Mouse (Mus musculus): ENCODE results near the gene Faah.

Faah gene

DNA sequence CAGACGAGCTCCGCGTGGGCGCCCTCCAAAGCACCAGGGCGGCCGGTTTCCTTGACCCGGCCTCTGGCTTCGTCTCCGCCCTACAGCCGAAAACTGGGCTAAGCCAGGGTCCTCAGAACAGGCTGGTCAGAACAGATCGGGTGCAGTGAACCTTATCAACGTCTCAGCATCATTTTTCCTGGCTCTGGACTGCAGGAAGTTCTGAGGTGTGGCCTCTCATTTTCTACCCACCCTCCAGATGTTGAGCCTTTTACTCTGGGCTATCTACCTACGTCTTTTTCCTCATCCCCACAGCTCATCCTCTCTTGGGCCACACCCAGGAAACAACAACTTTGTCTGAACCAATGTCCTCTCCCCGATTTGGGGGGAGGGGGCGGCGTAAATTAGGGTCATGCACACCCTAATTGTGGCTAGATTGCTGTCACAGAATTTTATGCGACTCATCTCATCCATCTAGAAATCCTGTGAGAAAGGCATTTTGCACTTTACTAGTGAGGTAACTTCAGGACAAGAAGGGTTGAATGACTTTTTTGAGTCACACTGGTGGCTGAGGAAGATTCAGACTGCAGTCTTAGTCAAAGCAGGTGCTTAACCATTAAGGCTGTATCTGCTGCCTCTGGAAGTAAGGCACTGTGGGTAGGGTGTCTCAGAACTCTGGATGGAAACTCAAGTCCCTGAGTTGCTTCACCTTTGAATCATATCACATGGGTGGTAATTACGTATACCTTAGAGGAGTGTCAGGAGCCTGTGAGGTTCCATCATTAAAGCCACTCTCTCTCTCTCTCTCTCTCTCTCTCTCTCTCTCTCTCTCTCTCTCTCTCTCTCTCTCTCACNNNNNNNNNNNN lies at the start of gene Faah:
Gene Faah, minus strand, starts transcription at position 25 of the 845 bp plus-strand sequence.
- DNase-seq (ENCODE audit: low spot score), result no peak

DNA sequence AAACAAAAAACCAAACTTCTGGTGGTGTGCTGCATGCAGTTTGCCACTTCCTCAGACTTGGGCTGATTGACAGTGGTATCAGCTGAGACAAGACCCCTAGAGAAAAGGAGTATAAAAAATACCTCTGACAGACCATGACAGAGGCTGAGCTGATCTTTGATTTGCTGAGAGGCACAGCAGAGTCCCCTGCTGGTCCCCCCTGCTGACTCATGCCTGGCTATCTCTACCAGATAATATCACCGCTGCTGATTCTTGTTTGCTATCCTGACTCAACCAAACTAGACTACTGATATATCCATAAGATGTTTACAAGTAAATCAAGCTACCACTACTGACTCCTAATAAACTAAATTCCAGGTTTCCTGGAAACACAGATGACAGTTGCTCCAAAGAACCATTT lies 46.1 kb upstream of the Faah start:
- no peak for DNase-seq (ENCODE audit: low spot score)

DNA sequence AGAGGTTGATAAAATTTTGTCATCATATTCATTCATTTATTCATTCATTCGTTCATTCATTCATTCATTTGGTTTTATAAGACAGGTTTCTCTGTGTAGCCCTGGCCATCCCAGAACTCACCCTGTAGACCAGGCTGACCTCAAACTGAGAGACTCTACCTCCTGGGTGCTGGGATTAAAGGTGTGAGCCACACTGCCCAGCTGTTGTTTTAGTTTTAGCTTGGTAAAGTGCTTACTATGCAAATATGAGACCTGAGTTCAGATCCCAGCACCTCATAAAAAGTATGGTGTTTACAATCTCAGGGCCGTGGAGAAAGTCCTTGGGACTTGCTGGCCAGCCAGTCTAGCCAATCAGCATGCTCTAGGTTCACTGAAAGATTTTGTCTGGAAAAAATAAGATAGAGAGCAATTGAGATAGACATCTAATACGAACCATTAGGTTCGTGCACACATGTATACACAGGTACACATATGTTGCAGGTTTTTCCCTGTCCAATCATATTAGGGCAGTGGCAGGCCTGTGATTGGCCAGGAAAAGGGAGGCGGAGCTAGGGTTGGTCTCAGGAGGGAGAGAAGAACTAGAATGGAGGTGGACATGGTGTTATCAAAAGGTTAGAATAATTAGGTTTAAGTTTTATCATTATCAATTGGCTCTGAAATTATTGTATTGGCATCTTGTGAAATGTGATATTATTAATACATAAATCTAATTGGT lies 41.4 kb upstream of the Faah start:
- DNase-seq (ENCODE audit: low spot score), result no peak

DNA sequence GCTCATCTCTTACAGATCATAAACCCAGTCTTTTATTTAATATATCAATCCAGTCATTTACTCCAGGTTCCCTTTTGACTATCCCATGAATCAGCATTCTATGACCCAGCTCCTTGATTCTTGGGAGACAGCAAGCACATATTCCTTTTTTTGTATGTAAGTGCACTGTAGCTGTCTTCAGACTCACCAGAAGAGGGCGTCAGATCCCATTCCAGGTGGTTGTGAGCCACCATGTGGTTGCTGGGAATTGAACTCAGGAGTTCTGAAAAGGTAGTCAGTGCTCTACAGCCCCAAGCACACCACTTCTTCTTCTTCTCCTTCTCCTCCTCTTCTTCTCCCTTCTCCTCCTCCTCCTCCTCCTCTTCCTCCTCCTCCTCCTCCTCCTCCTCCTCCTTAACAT lies 39.8 kb upstream of the Faah start:
- DNase-seq (ENCODE audit: low spot score), result no peak

DNA sequence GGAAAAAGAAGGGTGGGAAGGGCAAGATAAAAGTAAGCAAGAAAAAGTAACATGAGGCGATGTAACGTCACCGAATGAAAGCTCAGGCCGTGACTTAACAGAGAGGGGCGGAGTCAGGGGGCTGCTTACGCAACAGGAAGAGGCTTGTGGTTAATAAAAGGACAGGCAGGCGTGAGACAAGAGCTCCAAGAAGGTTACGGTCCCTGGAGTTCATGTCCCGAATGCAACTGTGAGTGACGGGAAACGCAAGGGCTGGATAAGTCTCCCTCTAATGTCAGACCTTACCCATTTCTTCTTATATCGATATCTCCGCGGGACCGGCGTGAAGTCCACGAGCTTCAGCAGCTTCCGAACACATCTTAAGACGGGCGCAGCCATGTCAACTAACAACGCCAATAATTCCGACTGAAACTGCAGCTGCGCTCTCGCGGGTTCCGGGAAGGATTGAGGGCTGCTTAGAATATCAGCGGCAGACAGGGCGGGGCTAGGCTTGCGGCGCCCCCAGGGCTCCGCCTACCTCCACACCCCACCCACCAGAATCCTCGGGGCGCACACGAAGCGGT lies 35.8 kb upstream of the Faah start, which contains the start of gene Nsun4:
Gene Nsun4, minus strand, starts transcription at position 478 of the 563 bp plus-strand sequence.
- DNase-seq (ENCODE audit: low spot score), result peak; percentile 93

DNA sequence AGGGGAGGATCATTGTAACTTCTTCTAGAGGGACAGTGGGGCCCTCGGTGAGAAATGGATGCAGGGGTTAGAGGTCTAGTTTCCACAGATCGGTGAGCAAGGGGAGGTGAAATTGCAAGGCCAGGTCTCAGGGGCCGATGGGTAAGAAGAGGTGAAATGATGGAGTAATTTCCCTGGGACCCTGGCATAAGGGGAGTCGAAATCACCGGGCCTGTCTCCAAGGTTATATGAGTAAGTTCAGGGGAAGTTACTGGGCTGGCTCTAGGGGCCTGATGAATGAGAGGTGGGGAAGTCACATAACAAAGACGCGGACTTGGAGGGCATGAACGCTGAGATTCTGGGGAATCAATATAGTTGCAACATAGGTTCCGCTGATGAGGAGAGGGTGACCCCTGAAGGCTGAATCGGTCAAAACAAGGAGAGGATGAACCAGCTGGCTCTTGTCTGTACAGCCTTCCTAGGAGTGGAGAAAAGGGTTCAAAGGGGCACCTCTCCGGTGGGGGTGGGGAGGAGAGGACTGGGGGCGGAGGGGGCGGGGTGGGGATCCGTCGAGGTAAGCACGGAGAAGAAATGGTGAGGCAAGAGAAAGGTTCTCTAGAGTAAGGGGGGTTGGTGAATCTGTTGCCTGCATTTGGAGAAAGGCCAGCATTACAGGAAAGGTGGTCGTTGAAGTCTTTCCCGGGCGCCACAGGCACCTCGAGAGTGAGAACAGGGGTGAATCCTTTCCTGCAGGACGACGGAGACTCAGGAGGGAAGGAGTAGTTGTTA lies 35.0 kb upstream of the Faah start:
- peak; percentile 78 for DNase-seq (ENCODE audit: low spot score)

DNA sequence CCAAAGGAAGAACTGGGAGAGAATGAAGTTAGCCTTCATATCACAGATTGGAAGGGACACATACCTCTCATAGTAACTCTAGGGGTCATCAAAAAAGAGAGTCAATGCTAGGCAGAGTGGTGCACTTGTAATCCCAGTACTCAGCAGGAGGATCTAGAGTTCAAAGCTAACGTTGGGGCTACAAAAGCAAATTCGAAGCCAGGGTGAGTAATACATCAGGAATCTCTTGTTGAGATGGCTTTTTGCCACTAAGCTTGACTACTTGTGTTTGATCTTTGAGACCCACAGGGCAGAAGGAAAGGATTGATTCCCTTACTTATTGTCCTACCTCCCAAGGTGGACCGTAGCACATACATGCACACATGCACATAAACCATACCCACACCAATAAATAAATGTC lies 31.5 kb upstream of the Faah start:
- DNase-seq (ENCODE audit: low spot score), result no peak

DNA sequence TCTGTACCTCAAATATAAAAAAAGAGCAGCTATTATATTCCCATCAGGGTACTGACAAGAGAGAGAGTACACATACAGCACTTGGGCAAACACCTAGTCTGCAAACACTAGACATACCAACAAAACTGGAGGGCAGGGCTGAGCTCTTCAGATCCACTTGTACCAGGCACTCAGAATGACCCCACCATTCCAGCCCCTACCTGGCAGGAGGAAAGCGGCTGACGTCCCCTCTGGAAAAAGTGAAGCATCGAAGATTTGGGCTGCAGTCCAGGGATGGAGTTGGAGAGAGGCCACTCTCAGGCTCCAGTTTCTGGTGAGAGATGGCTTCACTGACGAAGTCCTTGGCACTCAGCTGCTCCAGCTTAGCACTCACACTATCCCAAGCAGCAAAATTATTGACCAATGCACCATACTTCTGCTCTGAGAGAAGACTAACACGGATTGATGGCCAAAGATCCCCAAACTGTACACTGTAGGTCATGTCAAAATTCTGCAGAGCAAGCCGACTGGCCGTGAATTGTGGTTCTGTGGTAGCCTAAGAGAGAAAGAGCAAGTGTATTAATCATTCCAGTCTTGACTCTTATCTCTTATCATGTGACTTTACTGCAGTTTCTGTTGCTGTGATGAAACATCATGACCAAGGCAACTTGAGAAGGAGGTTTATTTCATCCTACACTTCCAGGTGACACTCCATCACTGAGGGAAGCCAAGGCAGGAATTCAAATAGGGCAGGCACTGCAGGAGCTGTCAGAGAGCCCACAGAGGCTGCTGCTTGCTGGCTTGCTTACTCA lies 30.6 kb upstream of the Faah start:
- DNase-seq (ENCODE audit: low spot score), result no peak

DNA sequence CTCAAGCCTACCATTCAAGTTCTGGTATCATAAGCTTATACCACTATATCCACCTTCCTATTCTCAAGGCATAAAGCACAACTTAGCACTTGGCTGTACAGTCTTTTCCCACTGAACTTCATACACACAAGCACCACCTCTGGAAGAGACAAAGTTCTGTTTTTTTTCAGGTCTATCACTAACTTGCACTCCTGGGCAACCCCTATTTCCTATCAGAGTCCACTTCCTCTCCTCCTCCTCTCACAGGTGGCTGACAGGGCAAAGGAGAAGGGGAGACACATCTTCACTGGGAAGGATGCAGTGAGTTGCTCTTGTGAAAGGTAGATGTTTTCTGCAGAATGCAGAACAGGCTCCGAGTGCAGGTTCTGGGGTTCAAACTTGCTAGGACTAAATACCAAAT lies 30.0 kb upstream of the Faah start:
- DNase-seq (ENCODE audit: low spot score), result no peak

DNA sequence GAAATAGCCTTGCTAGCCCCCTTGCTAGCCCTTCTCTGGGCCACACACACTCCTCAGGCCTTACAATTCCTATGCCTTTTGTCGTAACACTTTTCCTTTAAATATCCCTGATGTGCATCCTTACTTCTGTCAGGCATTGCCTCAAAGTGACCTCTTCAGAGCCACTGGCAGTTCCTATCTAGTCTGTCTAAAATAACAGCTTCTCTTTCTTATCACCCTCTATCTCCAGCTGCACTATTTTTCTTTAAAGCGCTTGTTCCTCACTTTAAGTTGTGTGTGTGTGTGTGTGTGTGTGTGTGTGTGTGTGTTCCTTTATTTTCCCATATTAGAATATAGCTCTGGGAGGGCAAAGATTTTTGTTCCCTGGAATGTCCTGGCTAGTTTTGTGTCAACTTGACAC lies 28.9 kb upstream of the Faah start:
- no peak for DNase-seq (ENCODE audit: low spot score)

DNA sequence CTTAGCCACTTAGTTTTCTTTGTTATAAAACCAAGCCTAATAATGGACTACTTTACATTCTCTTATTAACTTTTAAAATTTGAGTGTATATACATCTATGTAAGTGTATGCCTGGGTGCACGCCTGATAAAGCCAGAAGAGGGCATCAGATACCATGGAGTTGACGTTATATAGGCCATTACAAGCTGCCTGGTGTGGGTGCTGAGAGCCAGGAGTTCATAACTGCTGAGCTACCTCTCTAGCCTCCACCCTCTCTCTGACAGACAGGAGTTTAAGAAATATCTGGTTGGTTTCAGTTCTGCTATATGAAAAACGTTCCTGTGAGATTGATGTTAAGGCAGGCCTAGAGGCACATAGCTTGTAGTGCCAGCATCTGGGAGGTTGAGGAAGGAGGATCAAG lies 24.5 kb upstream of the Faah start:
- DNase-seq (ENCODE audit: low spot score), result no peak

DNA sequence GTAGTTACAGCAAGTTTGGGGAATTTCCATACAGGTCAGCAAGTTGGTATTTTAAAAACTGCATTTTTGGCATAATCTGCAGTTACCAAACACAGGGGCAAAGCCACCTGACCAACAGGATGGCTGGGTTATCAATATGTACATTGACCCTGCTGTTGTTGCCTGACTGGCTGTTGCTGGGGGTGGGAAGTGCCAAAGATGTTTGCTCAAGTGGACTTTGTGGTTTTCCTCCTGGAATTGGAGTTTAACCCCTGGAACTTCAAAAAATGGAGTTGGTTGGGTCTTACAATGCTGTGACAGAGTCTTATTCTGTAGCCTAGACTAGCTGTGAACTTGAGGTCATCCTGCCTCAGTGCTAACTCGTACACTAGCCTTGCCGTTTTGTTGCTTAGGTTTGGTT lies 22.7 kb upstream of the Faah start:
- DNase-seq (ENCODE audit: low spot score), result no peak

DNA sequence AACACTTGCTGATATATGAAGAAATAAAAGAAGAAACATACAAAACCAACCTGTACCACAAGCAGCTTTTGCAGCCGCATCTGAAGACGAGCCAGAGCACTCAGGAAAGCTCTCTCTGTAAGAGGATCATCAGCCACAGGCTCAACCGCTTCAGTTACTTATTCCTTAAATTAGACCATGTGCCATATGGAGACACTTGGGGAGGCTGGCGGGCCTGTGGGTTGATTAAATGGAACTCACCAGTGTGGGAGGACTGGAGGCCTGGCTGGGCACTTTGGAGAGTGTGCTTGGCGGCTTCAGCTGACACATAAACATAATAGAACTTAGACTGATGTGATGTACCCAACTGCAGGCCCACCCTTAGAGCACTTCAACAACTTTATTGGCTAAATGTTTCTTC lies 15.6 kb upstream of the Faah start:
- DNase-seq (ENCODE audit: low spot score), result no peak

DNA sequence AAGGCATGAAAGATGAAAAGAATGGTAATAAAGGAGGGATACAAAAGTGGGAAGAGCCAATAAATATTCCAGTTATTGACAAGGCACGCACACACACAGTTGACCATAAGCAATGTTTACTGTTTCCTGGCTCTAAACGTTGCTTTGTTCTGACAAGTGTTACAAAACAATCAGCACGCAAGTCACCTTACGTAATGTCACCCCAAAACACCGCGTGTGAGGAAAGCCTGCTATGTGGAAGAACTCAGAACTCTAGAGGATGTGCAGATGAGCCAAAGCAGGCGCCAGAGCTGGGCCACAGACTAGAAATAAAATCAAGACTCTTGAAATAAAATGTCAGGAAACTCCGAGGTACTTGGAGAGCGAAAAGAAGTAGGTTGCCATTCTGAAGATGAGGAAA lies 15.2 kb upstream of the Faah start:
- DNase-seq (ENCODE audit: low spot score), result no peak

DNA sequence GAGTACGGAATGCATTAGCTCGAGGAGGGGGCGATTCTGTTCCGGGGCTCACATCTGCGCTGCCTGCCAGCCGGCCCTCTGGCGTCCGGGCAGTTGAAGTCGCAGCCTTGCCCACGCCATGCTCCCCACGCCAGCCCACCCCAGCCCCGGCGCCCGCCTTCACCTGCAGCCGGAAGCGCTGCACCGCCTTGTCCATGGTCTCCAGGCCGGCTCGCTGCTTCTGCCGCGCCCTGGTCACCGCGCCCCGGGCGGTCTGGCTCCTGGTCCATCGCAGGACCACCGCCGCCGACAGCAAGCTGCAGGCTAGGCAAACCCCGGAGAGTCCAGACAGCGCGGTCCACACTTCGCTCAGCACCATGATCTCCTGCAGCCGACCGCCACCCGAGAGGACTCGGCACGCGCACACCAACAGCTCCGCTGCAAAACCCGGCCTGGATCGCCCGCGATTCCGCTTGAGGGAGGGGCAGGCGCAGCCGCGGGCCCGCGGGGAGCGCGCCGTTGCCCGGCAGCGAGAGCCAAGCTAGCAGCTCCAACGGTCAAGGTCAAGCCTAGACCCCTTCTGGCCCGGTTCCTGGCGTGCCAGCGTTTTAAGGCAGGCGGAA lies 325 bp downstream of the Faah start:
- DNase-seq (ENCODE audit: low spot score), result peak; percentile 80

DNA sequence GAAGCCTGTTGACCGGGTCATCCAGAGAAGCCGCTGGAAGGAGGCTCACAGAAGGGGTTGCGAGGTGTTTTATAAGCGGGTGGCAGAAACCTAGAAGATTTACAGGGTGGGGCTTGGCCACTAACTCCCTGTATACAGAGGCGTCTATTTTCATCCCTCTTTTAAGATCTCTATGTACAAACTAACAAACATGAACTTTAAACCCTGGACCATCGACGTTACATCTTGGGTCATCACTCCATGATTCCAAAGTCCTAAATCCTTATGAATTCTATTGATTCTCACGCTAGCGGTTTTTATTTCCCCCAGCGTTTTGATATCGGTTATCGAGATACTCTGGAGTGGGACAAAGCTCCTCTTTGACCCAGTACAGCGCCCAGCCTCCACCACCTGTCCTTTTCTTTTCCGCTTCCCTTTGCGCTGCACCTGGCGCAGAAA lies 845 bp downstream of the Faah start:
- no peak for DNase-seq (ENCODE audit: low spot score)

DNA sequence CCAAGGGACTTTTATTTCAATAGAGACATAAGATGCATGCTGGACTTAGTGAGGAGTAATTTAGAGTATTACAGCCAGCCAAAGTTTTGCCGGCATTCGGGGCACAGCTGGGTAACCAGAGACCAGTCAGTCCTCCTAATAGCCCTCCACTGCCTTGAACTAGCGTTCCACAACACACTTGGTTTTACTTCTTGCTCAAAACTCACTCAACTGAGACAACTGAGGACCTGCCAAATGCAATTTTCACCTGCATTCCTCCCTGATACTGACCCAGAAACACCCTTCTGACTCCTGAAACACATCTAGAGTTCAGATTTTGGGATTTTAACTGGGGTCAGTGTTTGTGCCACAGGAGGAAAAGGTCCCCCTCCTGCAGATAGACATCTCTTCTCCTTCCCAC lies 1.3 kb downstream of the Faah start:
- DNase-seq (ENCODE audit: low spot score), result no peak

DNA sequence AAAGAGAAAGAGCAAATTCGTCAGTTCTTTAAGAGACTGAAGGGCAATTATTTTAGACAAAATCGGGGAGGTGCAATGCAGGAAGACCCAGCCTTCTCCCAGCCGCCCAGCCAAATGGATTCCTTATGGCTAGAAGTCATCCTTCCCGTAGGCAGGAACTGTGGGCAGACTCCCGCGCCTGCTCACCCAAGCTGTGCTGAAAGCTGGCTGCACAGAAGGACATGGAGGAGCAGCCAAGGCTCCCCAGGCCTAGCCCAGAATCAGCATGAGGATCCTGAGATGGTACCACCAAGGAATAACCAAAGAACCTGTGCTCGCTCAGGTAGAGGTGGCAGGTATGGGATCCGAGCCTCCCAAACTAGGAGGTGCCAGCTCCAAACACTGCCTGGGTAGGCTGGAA lies 1.7 kb downstream of the Faah start:
- DNase-seq (ENCODE audit: low spot score), result no peak

DNA sequence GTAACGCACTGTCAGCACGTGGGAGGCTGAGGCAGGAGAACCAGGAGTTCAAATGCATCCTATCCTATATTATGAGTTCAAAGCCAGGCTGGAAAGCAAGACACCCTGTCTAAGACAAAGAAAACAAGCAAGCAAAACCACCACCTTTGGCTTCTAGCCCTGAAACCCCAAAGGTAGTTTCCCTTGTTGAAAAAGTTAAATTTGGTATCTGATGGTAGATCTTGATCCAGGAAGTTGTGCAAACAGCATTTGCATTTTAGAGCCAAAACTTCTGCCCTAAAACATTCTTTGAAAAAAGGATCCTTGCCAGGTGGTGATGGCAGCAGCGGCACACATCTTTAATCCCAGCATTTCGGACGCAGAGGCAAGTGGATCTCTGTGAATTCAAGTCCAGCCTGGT lies 2.2 kb downstream of the Faah start:
- DNase-seq (ENCODE audit: low spot score), result no peak

DNA sequence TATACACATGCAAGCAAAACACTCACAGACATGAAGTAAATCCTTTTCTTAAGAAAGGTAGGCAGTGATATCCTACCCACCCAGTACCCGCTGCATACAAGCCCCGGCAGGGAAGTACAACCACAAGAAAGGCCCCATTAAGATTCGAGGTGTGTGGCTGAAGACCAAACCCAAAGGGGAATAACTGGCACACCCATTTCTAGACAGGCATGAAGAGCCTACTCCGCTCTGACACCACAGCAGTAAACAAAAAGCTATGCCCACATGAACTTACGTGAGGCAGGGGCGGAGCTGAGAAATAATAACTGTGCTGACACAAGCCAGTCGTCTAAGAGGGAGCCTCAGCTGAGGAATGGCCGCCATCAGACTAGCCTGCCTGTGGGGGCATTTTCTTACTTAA lies 7.5 kb downstream of the Faah start:
- DNase-seq (ENCODE audit: low spot score), result no peak

DNA sequence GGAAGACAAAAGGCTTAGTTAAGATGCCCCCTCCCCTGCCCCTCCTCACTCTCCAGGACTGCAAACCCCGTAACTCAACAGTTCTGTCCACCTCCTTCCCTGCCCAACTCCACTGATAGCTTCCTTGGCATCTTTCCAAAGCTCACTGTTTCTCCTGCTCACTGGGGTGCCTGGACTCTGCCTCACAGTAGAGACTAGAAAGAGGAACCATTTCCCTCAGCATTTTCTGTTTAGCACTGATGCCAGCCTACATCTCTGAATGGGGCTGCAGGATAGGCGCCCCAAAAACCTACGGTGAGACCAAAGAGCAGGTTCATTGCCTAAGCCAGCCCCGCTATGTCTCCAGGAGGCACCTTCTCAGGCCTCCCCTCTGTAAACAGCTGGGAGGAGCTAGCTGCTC lies 16.5 kb downstream of the Faah start:
- DNase-seq (ENCODE audit: low spot score), result no peak
